Mouse (Mus musculus): ENCODE data around the gene Polr1b.

Polr1b gene

DNA sequence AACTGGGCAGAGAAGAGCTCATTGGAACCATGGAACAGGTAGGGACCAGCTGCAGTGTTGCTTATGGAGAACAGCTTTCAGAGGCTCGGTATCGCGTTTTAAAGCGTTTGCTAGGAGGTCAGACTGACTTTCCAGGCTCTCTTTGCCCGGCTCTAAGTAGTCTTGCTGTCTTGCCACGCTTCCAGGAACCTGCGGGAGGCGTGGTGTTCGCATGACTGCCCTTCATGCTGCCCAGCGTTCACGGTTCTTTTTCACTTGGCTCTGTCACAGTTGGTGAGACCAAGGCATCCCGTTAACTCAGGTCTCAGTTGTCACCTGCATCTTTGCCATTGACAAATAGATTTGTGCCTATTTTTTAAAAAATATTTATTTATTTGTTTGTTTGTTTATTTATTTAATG lies 17.3 kb downstream of the Polr1b start:
- DNase-seq, result no peak

DNA sequence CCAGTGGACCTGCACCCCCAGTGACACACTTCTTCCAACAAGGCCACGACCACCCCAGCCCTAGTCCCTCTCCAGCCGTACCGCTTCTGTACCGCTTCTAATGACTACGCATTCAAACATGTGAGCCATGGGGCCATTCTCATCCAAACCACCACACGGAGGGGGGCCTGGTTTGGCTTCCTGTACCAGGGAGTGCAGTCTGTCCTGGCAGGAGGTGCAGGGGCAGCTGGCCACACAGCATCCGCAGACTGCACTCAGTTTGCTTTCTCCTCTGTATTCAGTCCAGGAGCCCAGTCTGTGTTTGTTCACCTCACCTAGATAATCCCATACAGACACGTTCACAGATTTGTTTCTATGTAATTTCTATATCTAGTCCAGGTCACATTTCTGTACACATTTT lies 21.2 kb downstream of the Polr1b start:
- DNase-seq, result no peak

DNA sequence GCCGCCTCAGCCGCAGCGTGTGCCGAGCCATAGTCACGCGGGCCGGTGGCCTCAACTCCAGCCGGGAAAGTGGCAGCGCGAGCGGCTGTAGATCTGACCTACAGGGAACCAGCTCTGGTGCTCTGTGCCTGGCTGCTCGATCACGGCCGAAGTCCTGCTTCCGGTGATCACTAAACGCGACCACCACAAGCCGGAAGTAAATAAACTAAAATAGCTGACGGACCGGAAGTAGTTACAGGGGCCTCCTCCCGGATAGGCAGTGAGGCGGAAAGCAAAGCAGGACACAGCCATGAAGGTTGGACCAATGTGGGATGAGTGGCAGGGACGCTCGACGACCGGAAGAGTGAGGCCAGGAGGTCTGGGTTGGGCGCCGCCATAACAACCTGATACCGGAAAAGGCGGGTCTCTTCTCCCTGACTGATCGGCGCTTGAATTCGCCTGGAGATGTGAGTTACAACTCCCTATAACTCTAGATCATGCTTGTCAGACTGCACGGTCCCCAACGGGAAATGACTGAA lies 28.7 kb downstream of the Polr1b start, which contains the start of gene Chchd5:
Chchd5 (plus strand) TSS at position 289 of the 518 bp plus-strand sequence.
- peak; percentile 70 to 77 for DNase-seq

DNA sequence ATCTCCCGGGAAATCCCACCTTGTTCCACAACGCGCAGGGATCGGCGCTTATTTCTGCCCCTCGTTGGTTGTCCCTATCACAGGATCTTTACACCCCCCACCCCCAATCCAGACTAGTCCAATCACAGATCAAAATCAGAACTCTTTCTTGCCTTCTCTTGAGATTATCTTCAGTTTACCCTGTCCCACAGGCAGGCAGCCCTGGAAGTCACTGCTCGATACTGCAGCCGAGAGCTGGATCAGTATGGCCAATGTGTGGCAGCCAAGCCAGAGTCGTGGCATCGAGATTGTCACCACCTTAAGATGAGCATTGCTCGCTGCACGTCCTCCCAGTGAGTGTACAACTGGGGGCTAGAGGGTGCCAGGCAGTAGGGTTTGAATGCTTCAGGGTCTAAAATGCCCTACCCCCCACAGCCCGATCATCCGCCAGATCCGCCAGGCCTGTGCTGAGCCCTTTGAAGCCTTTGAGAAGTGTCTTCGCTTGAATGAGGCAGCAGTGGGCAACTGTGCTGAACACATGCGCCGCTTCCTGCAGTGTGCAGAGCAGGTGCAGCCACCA lies 29.3 kb downstream of the Polr1b start:
- peak; percentile 78 to 88 for DNase-seq

DNA sequence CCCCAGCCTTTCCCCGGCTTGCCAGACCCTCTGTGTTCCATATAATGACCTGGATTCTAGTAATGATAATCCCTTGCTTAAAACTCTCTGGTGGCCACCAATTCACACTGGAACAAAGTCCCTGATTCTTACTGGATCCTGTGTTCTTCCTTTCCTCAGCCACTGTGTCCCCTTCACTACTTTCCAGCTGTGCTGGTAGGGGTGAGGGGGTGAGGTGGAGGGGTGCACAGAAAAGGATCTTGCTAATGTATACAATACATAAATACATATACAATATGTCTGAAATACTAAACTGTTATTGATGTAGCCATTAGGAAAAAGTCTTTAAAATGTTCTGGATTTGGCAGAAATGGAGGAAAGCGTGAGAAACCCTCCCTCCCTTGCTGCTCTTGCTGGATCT lies 30.0 kb downstream of the Polr1b start:
- peak in 1 of 2 experiments; percentile 49 for DNase-seq

DNA sequence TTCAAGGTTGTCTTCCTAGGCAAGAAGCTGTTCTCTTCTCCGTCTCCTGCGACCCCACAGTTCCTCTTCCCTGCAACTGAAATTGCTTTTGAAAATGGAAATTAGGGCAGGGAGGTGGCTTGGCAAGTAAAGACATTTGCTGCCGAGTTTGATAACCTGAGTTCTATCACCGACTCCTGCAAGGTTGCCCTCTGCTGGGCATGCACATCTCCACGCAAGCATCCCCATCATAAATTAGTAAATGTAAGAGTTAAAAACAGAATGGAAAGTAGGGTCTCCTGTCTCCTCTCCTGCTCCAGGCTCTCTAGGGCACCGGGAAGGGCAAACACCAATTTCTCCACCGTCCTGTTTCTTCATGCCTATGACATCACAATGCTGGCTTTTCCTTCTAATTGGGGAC lies 31.4 kb downstream of the Polr1b start:
- DNase-seq, result peak; percentile 34 to 48

DNA sequence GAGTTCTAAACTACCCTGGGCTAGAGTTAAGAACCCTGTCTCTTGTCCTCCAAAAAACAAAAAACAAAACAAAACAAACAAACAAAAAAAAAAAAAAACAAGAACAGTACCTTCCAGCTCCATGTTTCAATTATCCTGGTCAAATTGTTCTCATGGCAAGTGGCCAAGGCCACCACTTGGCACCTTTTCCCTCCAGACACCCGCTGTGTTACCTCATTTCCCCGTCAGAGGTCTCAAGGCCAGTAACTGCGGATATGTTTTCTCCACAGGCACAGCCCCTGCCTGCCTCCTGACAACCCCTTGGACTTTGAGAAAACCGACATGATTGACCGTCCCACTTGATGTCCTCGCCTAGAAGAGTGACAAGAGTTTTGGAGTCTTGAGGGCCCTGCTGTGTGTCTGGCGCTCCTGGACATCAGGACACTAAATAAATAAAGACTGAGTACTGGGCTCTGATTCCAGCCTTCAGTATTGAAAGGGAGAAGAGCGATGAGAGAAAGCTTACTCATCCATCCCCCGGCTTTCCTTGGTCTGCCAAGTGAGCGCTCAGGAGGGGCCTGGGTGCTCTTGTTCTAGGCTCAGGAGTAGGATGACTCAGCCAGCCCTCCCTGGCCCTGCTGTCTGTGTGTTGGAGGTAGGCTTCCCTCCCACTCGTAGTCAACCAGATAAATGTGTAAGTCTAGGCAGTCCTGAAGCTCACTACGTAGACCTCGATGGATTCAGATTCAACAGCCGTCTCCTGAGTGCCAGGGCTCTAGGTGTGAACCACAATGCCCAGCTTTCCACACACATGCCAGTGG lies 32.4 kb downstream of the Polr1b start:
- DNase-seq, result no peak

DNA sequence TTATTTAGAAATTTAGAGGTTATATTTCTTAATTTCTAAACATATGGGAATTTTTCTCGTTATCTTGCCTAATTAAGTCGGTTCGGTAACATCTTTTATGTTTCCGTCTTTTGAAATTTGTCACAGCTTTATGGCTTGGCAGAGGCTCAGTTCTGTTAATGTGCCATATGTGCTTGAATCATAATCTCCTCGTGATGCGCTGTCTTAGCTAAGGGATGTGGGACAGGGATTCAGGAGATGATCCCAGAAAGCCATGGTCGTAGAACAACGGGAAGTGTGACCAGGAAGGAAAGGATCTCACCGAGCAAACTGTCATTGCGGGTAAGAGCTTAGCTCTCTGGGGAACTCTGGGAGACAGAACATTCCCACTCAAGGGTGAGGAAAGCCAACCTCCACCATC lies 39.1 kb downstream of the Polr1b start:
- no peak for DNase-seq

DNA sequence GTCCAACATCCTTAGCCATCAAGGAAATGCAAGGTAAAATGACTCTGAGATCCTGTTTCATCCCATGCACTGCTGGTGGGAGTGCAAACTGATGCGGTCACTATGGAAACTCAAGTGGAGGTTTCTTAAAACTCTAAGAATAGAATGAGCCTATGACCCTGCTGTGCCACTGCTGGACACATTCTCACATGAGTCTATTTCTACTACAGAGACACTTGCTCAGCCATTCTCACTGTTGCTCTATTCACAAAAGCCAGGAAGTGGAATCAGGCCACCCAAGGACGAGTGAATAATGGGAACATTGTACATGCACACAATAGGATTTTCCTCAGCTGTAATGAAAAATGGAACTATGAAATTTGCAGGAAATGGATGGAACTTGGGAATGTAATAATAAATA lies 48.0 kb downstream of the Polr1b start:
- no peak for DNase-seq

DNA sequence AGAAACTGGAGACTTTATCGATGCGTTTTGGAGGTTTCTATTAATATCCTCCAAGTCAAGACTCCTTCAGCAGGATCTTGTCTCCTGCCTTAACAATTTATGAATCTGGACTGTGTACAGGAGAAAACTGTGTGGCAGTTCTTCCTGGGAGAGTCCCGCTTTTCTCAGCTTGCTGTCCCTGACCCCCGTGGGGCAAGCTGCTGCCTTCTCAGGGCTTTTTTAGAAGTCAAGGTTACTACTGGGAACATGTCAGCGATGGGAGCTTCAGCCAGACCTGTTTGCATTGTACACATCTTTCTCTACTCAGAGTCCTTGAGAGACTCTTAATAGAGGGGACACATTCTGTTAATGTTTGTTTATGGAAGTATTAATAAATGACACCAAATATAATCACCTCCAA lies 49.6 kb downstream of the Polr1b start:
- DNase-seq, result no peak

DNA sequence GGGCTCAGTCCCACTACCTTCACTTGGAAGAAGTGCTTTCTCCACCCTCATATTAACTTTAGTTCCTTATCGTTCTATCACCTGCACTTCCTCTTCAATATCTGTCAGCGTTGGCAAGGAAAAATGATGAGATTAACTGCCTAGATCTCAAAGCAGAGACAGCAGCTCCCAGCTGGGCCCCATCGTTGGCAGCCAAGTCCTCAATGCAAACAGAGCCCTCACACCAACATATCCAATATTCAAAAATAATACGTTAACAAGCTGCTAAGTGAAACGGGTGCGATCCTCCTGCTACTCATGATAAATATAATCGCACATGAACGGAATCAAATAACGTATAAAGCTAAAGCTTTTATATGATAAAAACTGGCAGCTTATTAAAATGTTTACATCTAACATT lies 50.3 kb downstream of the Polr1b start:
- DNase-seq, result no peak

DNA sequence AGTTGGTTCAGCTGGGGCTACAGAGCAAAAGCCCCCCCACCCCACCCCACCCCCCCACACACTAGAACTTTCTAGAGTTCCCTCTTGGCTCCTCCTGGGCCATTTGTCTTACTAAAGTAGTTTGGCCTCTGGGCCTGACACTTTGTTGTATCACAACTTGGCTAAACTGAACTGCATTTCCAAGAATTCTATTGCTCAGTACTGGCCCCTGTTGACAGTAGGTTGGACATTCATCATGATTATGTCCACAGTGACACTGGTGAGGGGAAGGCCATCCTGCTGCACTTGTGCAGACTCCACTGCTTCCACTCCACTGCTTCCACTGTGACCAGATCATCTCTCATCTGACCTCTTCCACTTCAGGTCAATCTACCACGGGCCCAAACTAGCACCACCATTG lies 52.0 kb downstream of the Polr1b start:
- DNase-seq, result no peak

DNA sequence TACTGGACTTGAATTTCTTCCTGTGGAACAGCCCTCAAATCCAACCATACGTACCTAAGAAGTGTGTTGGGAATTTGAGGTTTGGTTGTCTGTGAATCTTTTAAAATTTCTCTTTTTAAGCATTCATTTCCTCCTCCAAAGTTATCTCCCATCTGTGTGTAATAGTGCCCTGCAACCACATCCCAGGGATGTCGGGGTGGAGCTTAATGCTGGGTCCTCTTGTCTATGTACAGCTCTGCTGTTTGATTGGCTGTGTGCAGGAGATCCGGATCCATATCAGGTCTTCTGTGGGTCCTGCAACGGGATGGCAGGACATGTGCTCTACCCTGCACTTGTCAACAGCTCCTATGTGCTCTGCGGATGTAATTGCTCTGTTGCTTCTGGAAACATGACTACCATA lies 64.0 kb downstream of the Polr1b start:
- no peak for DNase-seq

DNA sequence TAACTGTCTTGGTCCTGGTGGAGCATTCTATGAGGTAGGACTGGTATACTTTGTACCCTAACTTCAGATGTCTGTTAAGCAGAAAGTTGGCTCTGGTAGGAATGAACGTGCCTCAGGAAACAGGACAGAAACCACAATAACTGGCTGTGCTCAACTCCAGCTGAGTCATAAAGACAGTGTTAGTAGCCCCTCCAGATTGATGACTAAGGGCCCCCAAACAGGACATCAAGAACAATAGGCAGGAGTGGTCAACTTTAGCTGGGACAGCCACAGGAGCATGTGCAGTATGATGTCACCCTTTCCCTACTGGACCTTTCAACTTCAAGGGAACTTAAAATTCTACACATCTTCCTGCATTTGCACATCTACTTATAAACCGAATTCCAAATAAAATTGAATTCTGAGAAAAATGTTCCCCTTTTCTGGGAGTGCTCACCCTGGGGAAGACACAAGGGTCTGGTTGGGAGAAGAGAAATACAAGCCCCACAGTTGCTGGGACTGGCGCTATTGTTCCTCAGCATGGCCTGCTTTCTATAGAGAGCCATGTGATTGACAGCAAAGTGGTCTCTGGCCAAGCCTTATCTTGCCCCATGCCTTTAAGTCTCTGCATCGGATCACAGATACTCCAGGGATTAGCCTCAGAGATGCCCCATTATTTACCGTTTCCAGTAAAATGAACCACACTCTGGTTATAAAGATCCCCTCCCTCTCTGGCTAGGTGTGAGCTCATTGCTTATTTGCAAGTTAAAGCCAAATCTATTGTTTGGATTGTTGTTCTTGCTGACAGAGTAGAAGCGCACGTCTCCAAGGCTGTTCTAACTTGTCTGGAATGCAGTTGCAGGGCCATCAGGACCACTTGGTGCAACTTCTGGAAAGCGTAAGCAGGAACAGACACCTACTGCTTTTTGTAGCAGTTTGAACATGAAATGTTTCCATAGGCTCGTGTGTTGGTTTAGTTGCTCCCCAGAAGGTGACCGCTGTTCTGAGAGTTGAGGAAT lies 66.0 kb downstream of the Polr1b start:
- DNase-seq, result no peak

DNA sequence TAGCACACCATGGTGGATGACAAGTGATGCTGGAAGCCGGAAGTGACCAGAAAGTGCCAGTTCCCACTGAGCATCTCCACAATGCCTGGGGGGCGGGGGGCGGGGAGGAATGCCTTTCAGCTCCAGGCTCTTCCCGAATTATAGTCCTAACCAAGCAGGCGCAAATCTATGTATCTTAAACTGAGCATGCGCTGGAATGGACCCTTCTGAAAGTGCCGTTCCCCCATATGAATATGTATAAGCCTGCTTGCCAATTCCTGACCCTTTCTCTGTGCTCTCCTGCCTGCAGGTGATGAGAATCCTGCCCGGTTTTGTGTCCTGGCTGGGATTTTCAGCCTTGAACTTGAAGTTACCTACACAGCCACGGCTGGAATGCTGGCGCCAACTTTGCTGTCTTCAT lies 72.6 kb downstream of the Polr1b start:
- no peak for DNase-seq

DNA sequence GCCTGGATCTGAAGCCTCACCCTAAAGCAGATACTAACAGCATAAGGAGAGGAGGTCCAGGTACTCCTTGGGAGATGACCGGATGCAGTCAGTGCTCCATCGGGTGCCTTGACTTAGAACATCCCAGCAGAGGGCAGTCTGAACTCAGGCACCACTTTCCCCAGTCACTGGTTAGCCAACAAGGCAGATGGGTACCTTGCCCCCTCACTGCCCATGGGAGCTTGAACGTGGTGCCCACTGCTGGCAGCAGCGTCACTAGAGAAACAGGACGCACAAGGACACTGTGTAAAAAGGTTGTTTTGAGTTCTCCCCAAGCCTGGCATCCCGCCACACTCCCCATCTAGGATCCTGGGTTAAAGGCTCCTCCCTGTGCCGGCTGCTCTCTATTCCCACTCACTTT lies 73.7 kb downstream of the Polr1b start:
- peak; percentile 68 to 74 for DNase-seq

DNA sequence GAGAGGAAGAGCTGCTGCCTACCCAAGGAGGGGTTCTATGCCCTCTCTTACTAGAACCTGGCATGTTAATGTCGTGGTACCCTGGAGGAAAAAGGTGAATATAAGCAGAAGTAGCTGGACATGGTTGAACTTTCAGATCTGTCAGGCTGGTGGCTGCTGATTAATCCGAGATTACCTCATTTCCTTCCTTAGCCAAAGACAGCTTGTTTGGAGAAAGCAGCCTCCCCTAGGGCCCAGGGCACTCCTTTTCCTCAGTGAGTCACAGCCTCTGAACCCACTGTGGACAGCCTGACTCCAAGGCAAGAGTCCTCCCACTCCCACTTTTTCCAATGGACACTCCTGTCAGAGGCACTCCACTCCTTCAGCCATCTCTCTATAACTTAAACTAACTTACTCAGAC lies 74.8 kb downstream of the Polr1b start:
- no peak for DNase-seq
